20 mouse cellular contexts compared by ENCODE assay signal in the genomic region with DNA sequence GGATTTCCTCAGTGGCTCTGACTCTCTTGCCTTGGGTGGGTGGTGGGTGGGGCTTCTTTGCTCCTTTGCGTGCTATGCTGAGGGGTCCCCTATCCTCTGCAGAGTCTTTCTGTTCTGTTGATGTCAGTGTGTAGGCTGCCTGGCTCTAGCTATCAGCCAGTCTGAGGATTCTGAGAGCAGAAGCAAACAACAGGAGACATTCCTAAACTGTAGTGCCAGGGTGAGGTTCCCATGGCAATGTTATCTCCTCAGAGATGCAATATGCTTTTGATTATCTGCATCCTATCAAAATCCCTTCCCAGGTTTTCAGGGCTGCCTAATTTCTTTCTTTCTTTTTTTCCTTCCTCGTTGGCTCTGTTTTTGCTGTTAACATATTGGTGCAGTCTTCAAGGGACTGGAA. TPM values are rescaled to one million over a fixed set of nuclear protein-coding genes. Genes with fewer than 3 reads are reported as not detected.
"Had no signal": no experiment of that assay in that cellular context is flagged by ENCODE, and none has a peak within 500 bp of the region (broad histone marks: within the 10 kb centered on the region; RNA-seq: fewer than 3 reads in every experiment).

No protein-coding gene starts in this region.

- ATAC-seq: midbrain, embryonic 15.5 days had no signal

- H3K9me3 ChIP-seq: midbrain, embryonic 10.5 days; midbrain, embryonic 12.5 days; midbrain, embryonic 15.5 days; neural tube, embryonic 13.5 days; neural tube, embryonic 15.5 days had no signal

- H3K36me3 ChIP-seq: midbrain, embryonic 12.5 days; midbrain, embryonic 15.5 days had no signal

- H3K9ac ChIP-seq: lung, embryonic 14.5 days; midbrain, embryonic 12.5 days; midbrain, embryonic 15.5 days; neural tube, embryonic 13.5 days; neural tube, embryonic 15.5 days had no signal

- H3K27me3 ChIP-seq: midbrain, embryonic 12.5 days; midbrain, embryonic 15.5 days; neural tube, embryonic 13.5 days; neural tube, embryonic 15.5 days had no signal

- H3K27ac ChIP-seq: midbrain, embryonic 10.5 days; midbrain, embryonic 12.5 days; midbrain, embryonic 15.5 days; neural tube, embryonic 13.5 days; neural tube, embryonic 15.5 days had no signal

- H3K4me1 ChIP-seq: midbrain, embryonic 10.5 days; midbrain, embryonic 12.5 days; midbrain, embryonic 15.5 days; neural tube, embryonic 13.5 days; neural tube, embryonic 15.5 days had no signal

- H3K4me3 ChIP-seq: midbrain, embryonic 10.5 days; midbrain, embryonic 12.5 days; midbrain, embryonic 15.5 days; myocyte; neural tube, embryonic 13.5 days; neural tube, embryonic 15.5 days had no signal

- H3K4me2 ChIP-seq: lung, embryonic 14.5 days; midbrain, embryonic 12.5 days; midbrain, embryonic 15.5 days; neural tube, embryonic 13.5 days; neural tube, embryonic 15.5 days had no signal

- DNase-seq: lung, adult 18-20 months; lung, embryonic 14.5 days; lung, postnatal 10 days; lung, postnatal 4 days; retina, postnatal 1 day; right cerebral cortex, adult 18-20 months; right cerebral cortex, postnatal 25 days; right cerebral cortex, postnatal 4 days; spleen, adult 18-20 months; thymus, adult 18-20 months; thymus, postnatal 14 days; thymus, postnatal 36 days had no signal

RNA-seq across cellular contexts. Expression of a gene that starts 19.7 kb away (rescaled TPM):
- total RNA-seq: megakaryocyte, adult 5-6 weeks; megakaryocyte-erythroid progenitor cell, adult 5-6 weeks had no signal

RNA-seq across cellular contexts. Expression of a gene that starts 45.5 kb away (rescaled TPM):
- total RNA-seq: megakaryocyte-erythroid progenitor cell, adult 5-6 weeks had no signal
- polyA plus RNA-seq: midbrain, embryonic 10.5 days had no signal
